Mouse (Mus musculus): ENCODE data around the gene Minos1. TPM values are rescaled to one million over a fixed set of nuclear protein-coding genes. Genes with fewer than 3 reads are reported as not detected.

Minos1 gene
- total RNA-seq, 2 experiments from 2014 or later, result 184 to 196 TPM

DNA sequence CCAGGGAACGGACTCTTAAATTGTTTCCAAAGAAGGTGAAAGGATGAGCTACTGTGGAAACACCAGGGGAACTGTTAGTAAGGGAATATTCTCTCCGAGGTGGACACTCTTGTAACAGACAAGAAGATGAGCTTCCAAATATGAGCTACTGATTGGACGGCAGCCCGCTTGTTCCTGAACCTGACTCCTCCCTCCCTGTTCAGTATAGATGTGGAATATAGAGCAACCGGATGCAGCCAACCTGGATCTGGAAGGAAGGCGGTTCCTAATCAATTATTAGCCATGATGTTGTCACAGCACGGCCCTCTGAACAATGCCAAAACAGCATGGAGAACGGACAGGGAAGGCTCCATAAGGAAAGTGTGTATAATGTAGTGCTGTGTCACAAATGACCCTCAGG, 34.3 kb upstream of the Minos1 start:
- DNase-seq (ENCODE audit: low spot score in 2 of 2), result no peak
- TF ChIP-seq CTCF (conservative IDR thresholded peaks at IDR 0.05), result no peak
- no peak overlapping the region for H3K4me3 ChIP-seq
- H3K27ac ChIP-seq, result no peak overlapping the region

DNA sequence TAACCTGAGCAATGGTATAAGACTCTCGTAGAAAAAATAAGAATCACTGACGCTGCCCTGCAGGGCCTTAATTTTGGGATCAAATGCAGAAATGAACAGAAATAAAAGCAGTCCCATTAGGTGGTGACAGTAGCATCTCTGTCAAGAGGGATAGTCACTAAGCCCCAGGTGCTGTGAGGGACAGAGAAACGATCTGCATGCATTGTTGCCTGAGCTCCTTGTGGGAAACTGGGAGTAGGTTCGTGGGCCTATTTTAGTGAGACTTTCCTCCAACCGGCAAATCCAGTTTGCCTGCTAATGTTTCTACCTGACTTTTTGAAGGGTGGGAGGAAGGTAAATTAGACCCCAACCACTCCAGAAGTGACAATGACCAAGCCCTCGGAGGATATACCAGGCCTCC, 33.2 kb upstream of the Minos1 start:
- no peak overlapping the region for H3K27ac ChIP-seq
- no peak for DNase-seq (ENCODE audit: low spot score in 2 of 2)
- TF ChIP-seq CTCF (conservative IDR thresholded peaks at IDR 0.05), result no peak
- no peak overlapping the region for H3K4me3 ChIP-seq

DNA sequence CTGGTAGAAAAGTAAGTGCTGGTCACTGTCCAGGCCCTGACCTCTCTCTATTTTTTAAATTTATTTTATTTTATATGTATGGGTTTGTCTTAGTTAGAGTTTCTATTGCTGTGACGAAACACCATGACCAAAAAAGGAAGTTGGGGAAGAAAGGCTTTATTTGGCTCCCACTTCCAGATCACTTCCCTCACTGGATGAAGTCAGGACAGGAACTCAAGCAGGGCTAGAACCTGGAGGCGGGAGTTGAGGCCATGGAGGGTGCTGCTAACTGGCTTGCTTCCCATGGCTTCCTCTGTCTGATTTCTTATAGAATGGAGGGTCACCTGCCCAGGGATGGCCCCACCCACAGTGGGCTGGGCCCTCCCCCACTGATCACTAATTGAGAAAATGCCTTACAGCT, 30.2 kb upstream of the Minos1 start:
- Histone ChIP-seq H3K4me3 (no peak overlapping the region), H3K27ac (no peak overlapping the region)
- no peak for TF ChIP-seq CTCF (conservative IDR thresholded peaks at IDR 0.05)
- no peak for DNase-seq (ENCODE audit: low spot score in 2 of 2)

DNA sequence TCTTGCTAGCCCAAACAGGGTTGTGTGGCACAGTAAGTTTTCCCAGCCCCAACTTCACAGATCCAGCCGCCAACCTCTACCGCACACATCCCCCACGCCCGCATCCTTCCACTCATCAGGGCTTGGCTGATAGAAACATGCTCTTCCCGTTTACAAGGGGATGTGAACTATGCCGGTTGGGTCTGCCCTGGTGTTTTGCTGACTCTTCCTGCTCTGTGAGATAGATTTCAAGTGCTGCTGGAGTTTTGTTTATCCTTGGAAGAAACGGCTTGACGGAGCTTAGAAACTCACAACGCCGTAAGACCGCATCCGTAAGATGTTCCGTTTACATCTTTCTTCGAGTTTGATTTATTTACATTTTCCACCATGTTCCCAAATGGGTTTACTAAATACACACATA, 27.4 kb upstream of the Minos1 start:
- Histone ChIP-seq H3K27ac (no peak overlapping the region), H3K4me3 (no peak overlapping the region)
- DNase-seq (ENCODE audit: low spot score in 2 of 2), result no peak
- TF ChIP-seq CTCF (conservative IDR thresholded peaks at IDR 0.05), result no peak

DNA sequence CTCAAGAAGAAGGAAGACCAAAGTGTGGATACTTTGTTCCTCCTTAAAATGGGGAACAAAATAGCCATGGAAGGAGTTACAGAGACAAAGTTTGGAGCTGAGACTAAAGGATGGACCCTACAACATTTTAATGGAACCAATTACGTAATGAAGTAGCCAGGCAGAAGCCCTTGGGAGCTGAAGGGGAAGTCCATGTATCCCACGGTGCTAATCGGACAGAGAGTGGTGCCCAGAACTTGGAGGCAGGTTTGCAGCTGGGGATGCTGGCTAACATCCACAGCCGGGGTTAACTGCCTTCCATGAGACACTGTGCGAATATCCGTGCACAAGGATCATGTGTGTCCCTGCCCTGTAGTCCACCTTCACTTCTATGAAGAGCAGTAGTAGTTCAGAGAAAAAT, 25.6 kb upstream of the Minos1 start:
- DNase-seq (ENCODE audit: low spot score in 2 of 2), result no peak
- H3K27ac ChIP-seq, result no peak overlapping the region
- H3K4me3 ChIP-seq, result no peak overlapping the region
- TF ChIP-seq CTCF (conservative IDR thresholded peaks at IDR 0.05), result no peak

DNA sequence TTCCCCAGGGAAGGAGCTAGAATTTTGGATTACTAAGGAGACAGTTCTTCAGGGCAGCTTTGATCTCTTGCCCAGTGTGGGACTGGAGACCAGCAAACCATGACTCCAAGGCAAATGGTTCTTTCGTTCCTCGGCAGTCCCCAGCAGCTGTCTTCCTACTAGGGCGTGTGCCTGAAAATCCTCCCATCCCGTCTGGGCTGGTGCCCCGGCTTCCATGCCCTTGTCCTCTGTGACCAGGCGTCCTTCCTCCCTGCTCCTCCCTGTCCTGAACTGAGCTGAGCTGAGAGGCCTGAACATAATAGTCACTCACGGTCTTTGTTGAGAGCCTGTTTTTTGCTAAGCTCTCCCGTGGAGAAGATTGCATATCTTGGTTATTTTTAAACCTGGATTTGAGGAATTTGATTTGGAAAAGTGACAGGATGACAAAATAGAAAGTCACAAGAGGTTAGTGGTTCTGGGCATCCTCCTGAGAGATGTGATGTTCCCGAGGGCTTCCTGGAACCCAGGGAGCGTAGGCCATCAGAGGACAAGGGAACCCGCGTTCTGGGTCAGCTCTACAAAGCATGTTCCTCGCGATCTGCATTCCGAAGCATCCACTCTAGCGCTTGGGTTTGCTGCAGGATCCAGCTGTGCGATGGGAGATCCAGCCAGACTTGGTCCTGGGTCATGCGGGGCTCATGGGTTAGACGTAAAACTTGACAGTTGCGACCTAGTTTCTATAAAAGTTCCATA, 23.8 kb upstream of the Minos1 start:
- Histone ChIP-seq H3K27ac (no peak overlapping the region), H3K4me3 (no peak overlapping the region)
- no peak for TF ChIP-seq CTCF (conservative IDR thresholded peaks at IDR 0.05)
- DNase-seq (ENCODE audit: low spot score in 2 of 2), result no peak

DNA sequence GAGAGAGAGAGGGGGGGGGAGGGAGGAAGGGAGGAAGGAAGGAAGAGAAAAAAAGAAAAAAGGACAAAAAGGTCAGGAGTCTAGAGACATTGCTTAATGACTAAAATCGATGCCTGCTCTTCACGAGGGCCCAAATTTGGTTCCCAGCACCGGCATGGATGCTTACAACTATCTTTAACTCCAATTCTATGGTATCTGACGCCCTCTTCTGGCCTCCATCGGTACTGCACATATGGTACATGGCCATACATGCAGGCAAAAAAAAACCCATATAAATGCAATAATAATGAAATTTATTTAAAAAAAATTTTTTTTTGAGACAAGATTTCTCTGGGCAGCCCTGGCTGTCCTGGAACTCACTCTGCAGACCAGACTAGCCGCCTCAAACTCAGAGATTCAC, 20.5 kb upstream of the Minos1 start:
- peak; percentile 58 for TF ChIP-seq CTCF (conservative IDR thresholded peaks at IDR 0.05)
- DNase-seq (ENCODE audit: low spot score in 2 of 2), result no peak
- Histone ChIP-seq H3K4me3 (no peak overlapping the region), H3K27ac (no peak overlapping the region)

DNA sequence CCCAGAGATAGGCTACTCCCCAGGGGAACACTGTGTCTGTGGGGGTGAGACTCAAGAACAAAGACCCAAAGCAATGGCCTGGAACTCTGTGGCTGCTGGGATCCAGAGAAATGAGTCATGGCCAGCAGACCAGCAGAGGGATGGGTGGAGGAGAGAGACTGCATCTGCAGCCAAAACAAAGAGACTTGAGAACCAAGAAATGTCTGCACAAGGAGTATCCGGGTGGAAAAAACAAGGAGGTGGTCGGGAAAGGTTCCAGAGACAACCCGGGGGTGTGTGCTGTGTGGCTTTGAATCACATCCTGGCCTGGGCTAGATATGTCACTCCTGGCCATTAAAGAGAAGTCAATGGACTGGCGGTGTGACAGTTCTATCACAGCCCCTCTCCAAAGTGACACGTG, 15.8 kb upstream of the Minos1 start:
- no peak for DNase-seq (ENCODE audit: low spot score in 2 of 2)
- no peak overlapping the region for H3K4me3 ChIP-seq

DNA sequence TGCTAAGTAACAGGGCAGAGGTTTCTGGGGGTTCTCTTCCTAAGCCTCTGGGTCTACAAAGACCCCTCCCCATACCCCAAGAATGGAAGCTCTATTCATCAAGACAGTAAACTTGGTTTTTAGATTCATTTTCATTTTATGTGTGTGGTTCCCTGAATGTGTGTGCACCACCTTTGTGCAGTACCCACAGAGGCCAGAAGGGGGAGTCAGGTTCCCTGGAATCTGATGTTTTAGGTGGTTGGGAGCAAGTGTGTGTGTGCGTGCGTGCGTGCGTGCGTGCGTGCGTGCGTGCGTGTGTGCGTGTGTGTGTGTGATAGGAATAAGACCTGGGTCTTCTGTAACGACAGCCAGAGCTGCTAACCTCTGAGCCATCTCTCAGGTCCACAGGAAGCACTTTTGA, 14.2 kb upstream of the Minos1 start:
- Histone ChIP-seq H3K27ac (no peak overlapping the region), H3K4me3 (no peak overlapping the region)
- TF ChIP-seq CTCF (conservative IDR thresholded peaks at IDR 0.05), result peak; percentile 56
- no peak for DNase-seq (ENCODE audit: low spot score in 2 of 2)

More for the DNA sequence above, 15.8 kb upstream of the Minos1 start:
- no peak for TF ChIP-seq CTCF (conservative IDR thresholded peaks at IDR 0.05)
- H3K27ac ChIP-seq, result no peak overlapping the region

DNA sequence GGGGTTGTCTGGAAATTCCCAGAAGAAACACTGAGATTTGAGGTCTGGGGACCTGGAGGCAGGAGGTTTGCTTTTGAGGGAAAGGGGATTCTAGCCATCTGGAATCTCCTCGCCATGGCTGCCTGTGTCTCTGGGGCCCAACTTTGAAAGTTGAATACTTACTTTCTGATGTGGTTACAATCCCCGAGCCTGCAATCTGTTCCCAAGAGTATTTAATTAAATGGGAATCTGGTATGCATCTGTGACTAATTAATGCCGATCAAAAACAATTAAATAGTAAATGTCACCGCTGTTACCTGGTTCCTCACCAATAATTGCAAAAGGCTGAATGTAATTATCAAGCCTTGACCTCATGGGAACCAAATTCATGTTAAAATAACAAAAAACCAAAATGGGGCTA, 13.7 kb upstream of the Minos1 start:
- Histone ChIP-seq H3K27ac (no peak overlapping the region), H3K4me3 (no peak overlapping the region)
- no peak for DNase-seq (ENCODE audit: low spot score in 2 of 2)
- TF ChIP-seq CTCF (conservative IDR thresholded peaks at IDR 0.05), result no peak

DNA sequence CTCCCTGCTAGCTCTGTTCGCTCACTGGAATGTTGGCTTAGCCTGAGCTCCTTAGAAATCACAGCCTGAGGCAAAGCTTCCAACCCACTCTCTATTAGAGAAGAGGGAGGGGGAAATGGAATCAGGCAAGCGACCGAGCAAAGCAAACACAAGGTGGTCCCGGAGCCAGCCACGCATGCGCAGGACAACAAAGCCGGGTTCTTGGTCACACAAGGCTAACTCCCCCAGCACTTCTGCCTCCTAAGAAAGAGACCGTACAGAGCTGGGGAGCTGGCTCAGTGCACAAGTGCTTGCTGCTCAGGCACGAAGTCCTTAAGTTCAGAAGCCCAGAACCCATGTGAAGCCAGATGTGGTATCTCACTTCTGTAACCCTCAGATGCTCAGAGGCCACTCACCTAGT, 12.1 kb upstream of the Minos1 start:
- DNase-seq (ENCODE audit: low spot score in 2 of 2), result no peak
- TF ChIP-seq CTCF (conservative IDR thresholded peaks at IDR 0.05), result no peak
- Histone ChIP-seq H3K27ac (no peak overlapping the region), H3K4me3 (no peak overlapping the region)

DNA sequence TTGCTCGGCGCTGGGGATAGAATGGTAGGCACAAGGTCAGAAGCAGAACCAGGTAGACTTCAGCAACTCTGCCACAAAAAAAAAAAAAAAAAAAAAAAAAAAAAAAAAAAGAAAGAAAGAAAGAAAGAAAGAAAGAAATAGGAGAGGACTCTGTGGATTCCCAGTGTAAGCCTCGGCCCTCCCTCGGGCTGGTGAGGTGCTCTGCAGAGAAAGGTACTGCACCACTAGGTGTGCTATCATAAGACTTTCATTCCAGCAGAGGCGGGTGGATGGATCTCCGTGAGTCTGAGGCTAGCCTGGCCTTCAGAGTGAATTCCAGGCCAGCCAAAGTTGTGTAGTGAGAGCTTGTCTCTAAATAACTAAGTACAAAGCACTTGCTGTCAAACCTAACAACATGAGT, 10.9 kb upstream of the Minos1 start:
- Histone ChIP-seq H3K27ac (no peak overlapping the region), H3K4me3 (no peak overlapping the region)
- no peak for DNase-seq (ENCODE audit: low spot score in 2 of 2)
- TF ChIP-seq CTCF (conservative IDR thresholded peaks at IDR 0.05), result peak; percentile 48

DNA sequence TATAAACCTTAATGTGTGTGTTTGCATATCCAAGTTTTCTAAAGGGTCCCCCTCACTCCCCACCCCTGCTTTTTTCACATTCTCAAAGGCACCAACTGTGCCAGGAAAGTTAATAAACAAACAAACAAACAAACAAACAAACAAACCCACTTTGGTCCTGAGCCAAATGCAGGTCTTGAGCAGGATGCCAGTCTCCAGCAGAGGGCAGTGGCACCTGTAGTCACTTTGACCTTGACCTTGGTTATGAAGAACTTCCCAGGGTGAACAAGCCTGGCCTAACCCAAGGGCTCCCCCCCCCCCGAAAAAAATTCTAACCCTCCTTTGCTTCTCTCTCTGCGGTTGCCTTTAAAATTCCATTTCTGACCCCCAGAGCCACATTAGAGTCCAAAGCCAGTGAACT, 9.4 kb upstream of the Minos1 start:
- TF ChIP-seq CTCF (conservative IDR thresholded peaks at IDR 0.05), result peak; percentile 37
- H3K4me3 ChIP-seq, result no peak overlapping the region
- no peak overlapping the region for H3K27ac ChIP-seq
- DNase-seq (ENCODE audit: low spot score in 2 of 2), result no peak

DNA sequence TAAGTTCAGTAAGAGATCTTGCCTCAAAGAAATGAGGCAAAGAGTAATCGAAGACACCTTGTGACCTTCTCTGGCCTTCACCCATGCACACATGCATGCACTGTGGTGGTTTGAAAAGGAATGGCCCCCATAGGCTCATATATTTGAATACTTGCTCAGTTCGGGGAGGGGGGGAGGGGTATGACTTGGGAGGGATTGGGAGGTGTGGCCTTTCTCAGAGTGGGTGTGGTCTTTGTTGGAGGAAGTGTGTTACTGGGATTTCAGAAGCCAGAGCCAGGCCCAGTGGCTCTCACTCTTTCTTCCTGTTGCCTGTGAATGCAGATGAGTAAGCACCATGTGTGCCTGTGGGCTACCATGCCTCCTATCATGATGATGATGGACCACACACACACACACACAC, 5.1 kb upstream of the Minos1 start:
- no peak for DNase-seq (ENCODE audit: low spot score in 2 of 2)
- Histone ChIP-seq H3K27ac (no peak overlapping the region), H3K4me3 (no peak overlapping the region)
- no peak for TF ChIP-seq CTCF (conservative IDR thresholded peaks at IDR 0.05)

DNA sequence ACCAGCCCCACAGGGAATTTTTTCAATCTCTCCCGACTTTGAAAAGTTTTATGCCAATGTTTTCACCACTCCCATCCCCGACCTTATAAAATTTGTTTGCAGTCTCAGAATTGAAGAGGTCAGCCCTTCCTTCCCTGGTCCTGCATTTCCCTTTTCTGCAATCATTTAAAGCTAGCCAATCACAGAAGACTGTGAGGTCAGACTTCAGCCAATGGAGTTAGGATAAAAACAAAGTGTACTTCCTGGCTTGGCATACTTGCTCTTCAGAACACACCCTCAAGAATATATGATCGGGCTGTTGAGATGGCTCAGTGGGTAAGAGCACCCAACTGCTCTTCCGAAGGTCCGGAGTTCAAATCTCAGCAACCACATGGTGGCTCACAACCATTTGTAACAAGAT, 2.2 kb upstream of the Minos1 start:
- no peak for TF ChIP-seq CTCF (conservative IDR thresholded peaks at IDR 0.05)
- no peak for DNase-seq (ENCODE audit: low spot score in 2 of 2)
- H3K4me3 ChIP-seq, result no peak overlapping the region
- no peak overlapping the region for H3K27ac ChIP-seq

Data from layer of hippocampus, adult 2 months (tissue).